Mouse (Mus musculus) heart, postnatal 36 days (tissue): ENCODE data around the gene Prpf3. TPM values are rescaled to one million over a fixed set of nuclear protein-coding genes. Genes with fewer than 3 reads are reported as not detected.
"Not testable (repeated sequence)": the region's sequence is repeated elsewhere in the genome, so short reads cannot be mapped to it uniquely, and the experiment has no call there.

Source experiments
- DNase-seq, 2 experiments: peaks; one replicate each; pipeline ENCODE4 v3.0.0; 2021 to 2022
- intact Hi-C: fragments of 180-260 bp; cut with DNase I; formaldehyde crosslinking; loops from one replicate; pipeline ENCODE4 v1.15.1; 2025
- total RNA-seq, 2 experiments: library from RNA; stranded (reverse); gene quantifications; 2 replicates each; pipeline ENCODE4 v1.2.3; 2021

Gene Prpf3
- total RNA-seq, 2 experiments from 2014 or later = 17.6 to 21.3 TPM

- intact Hi-C loops = loop anchor here (1.0 to 5.0 kb wide), 2 partner anchors 22 to 79 kb away; no protein-coding TSS in a partner anchor
- peak; percentile 74 to 81 for DNase-seq
These were observed 27.2 kb upstream of the Prpf3 start for GRCm38 (mm10) chr3:95882816-95883425.

- DNase-seq = peak; percentile 87 to 92
- intact Hi-C loops = loop anchor here (5.0 kb wide), 1 partner anchor 80 kb away; no protein-coding TSS in a partner anchor
These were observed 26.5 kb upstream of the Prpf3 start, which contains the start of gene Ciart for GRCm38 (mm10) chr3:95881979-95882815. Gene Ciart (minus strand): TSS chr3:95882251.

- DNase-seq = no peak
These were observed 23.4 kb upstream of the Prpf3 start for GRCm38 (mm10) chr3:95879063-95879462.

GRCm38 (mm10) chr3:95872048-95872447, 16.4 kb upstream of the Prpf3 start:
- intact Hi-C loops = no loop called here
- no peak for DNase-seq

More at GRCm38 (mm10) chr3:95879063-95879462, 23.4 kb upstream of the Prpf3 start:
- intact Hi-C loops = no loop called here

- DNase-seq = peak; percentile 85 to 86
- intact Hi-C loops = no loop called here
These were observed 15.7 kb upstream of the Prpf3 start, which contains the start of gene Mrps21 for GRCm38 (mm10) chr3:95871392-95871867. Gene Mrps21 (minus strand): TSS chr3:95871519.

GRCm38 (mm10) chr3:95870976-95871375, 15.3 kb upstream of the Prpf3 start:
- intact Hi-C loops = no loop called here
- DNase-seq = no peak

- intact Hi-C loops = no loop called here
- no peak for DNase-seq
These were observed 11.7 kb upstream of the Prpf3 start for GRCm38 (mm10) chr3:95867408-95867807.

GRCm38 (mm10) chr3:95866071-95866470, 10.4 kb upstream of the Prpf3 start:
- DNase-seq = no peak
- intact Hi-C loops = no loop called here

GRCm38 (mm10) chr3:95865571-95865970, 9.9 kb upstream of the Prpf3 start:
- intact Hi-C loops = no loop called here

GRCm38 (mm10) chr3:95865050-95865449, 9.4 kb upstream of the Prpf3 start:
- intact Hi-C loops = no loop called here
- DNase-seq = peak; percentile 17 to 29

More at GRCm38 (mm10) chr3:95865571-95865970, 9.9 kb upstream of the Prpf3 start:
- no peak for DNase-seq

GRCm38 (mm10) chr3:95863578-95863977, 7.9 kb upstream of the Prpf3 start:
- DNase-seq = no peak
- intact Hi-C loops = loop anchor here (5.0 kb wide), 2 partner anchors 99 to 189 kb away; no protein-coding TSS in a partner anchor

- intact Hi-C loops = loop anchor here (1.0 to 5.0 kb wide), 3 partner anchors 46 to 191 kb away; no protein-coding TSS in a partner anchor
- DNase-seq = peak; percentile 62 to 66
These were observed 6.1 kb upstream of the Prpf3 start for GRCm38 (mm10) chr3:95861796-95862195.

- intact Hi-C loops = loop anchor here (5.0 kb wide), 2 partner anchors 101 to 191 kb away; no protein-coding TSS in a partner anchor
- DNase-seq = no peak
These were observed 5.5 kb upstream of the Prpf3 start for GRCm38 (mm10) chr3:95861216-95861615.

GRCm38 (mm10) chr3:95860323-95860722, 4.6 kb upstream of the Prpf3 start:
- DNase-seq = no peak
- intact Hi-C loops = loop anchor here (5.0 kb wide), 2 partner anchors 102 to 192 kb away; no protein-coding TSS in a partner anchor

GRCm38 (mm10) chr3:95858278-95858677, 2.6 kb upstream of the Prpf3 start:
- DNase-seq, intact Hi-C loops: not testable (repeated sequence)

- DNase-seq, intact Hi-C loops: not testable (repeated sequence)
These were observed 1.4 kb upstream of the Prpf3 start for GRCm38 (mm10) chr3:95857050-95857449.

- intact Hi-C loops = no loop called here
- DNase-seq = no peak
These were observed 430 bp upstream of the Prpf3 start for GRCm38 (mm10) chr3:95856115-95856514.

- no peak for DNase-seq
- intact Hi-C loops = no loop called here
These were observed 4.4 kb downstream of the Prpf3 start for GRCm38 (mm10) chr3:95851317-95851716.

GRCm38 (mm10) chr3:95850611-95851010, 5.1 kb downstream of the Prpf3 start:
- DNase-seq = no peak
- intact Hi-C loops = no loop called here

GRCm38 (mm10) chr3:95842503-95843214, 13.0 kb downstream of the Prpf3 start:
- no peak for DNase-seq
- intact Hi-C loops = loop anchor here (10.0 kb wide), 1 partner anchor 328 kb away; no protein-coding TSS in a partner anchor
